Mouse (Mus musculus): ENCODE results near the gene Cyb5r3.

Cyb5r3 gene

GRCm38 (mm10) chr15:83169772-83170722 lies 2.3 kb downstream of the Cyb5r3 start:
- DNase-seq = peak; percentile 47 to 55

- DNase-seq = peak in 1 of 2 experiments; percentile 35
Measured at GRCm38 (mm10) chr15:83168875-83169771, 3.3 kb downstream of the Cyb5r3 start.

- DNase-seq = no peak
Measured at GRCm38 (mm10) chr15:83168311-83168710, 4.1 kb downstream of the Cyb5r3 start.

GRCm38 (mm10) chr15:83167550-83168065 lies 4.8 kb downstream of the Cyb5r3 start:
- no peak for DNase-seq

GRCm38 (mm10) chr15:83167126-83167525 lies 5.3 kb downstream of the Cyb5r3 start:
- peak; percentile 45 to 62 for DNase-seq

GRCm38 (mm10) chr15:83166642-83167041 lies 5.8 kb downstream of the Cyb5r3 start:
- DNase-seq = peak in 1 of 2 experiments; percentile 34

GRCm38 (mm10) chr15:83165526-83166315 lies 6.7 kb downstream of the Cyb5r3 start:
- DNase-seq = no peak

- DNase-seq = peak; percentile 58 to 74
Measured at GRCm38 (mm10) chr15:83164971-83165471, 7.4 kb downstream of the Cyb5r3 start.

GRCm38 (mm10) chr15:83162818-83163485 lies 9.4 kb downstream of the Cyb5r3 start:
- DNase-seq = no peak

GRCm38 (mm10) chr15:83162001-83162400 lies 10.4 kb downstream of the Cyb5r3 start:
- DNase-seq = no peak

GRCm38 (mm10) chr15:83161062-83161748 lies 11.2 kb downstream of the Cyb5r3 start:
- no peak for DNase-seq

- DNase-seq = no peak
Measured at GRCm38 (mm10) chr15:83160561-83160960, 11.8 kb downstream of the Cyb5r3 start.

GRCm38 (mm10) chr15:83159823-83160222 lies 12.6 kb downstream of the Cyb5r3 start:
- DNase-seq = no peak

- no peak for DNase-seq
Measured at GRCm38 (mm10) chr15:83158587-83159160, 13.7 kb downstream of the Cyb5r3 start.

GRCm38 (mm10) chr15:83157667-83158064 lies 14.7 kb downstream of the Cyb5r3 start:
- no peak for DNase-seq

- DNase-seq = peak; percentile 80 to 81
Measured at GRCm38 (mm10) chr15:83156929-83157666, 15.3 kb downstream of the Cyb5r3 start.

GRCm38 (mm10) chr15:83155672-83156419 lies 16.5 kb downstream of the Cyb5r3 start:
- peak in 1 of 2 experiments; percentile 26 for DNase-seq

GRCm38 (mm10) chr15:83154309-83154708 lies 18.1 kb downstream of the Cyb5r3 start:
- no peak for DNase-seq

GRCm38 (mm10) chr15:83150694-83151093 lies 21.7 kb downstream of the Cyb5r3 start:
- DNase-seq = no peak
